Mouse (Mus musculus) limb, embryonic 11.5 days (tissue): Measurements from ENCODE around the gene Pef1. TPM values are rescaled to one million over a fixed set of nuclear protein-coding genes. Genes with fewer than 3 reads are reported as not detected.
A peak's percentile ranks its signal among the peaks of the same experiment; 100 is the strongest.

Experiments
- ATAC-seq: fragments of 200-750 bp; cut with Nextera tagmentation; 2 replicates; pipeline ENCODE4 v1.8.0; 2017; ENCODE audit warnings: low read depth; ENCODE audit not compliant: insufficient number of reproducible peaks, low FRiP score, low TSS enrichment
- DNase-seq: peaks from one replicate; pipeline ENCODE4 v3.0.0-alpha.2; 2015; ENCODE audit warnings: low spot score
- H3K27ac ChIP-seq: fragments of 300-500 bp; sonication (generic); replicated peaks from 2 replicates; pipeline ENCODE4 v1.5.1; 2014; ENCODE audit warnings: low read depth, mild to moderate bottlenecking, low read length
- H3K27me3 ChIP-seq: fragments of 300-500 bp; sonication (generic); 2 replicates; pipeline ENCODE4 v1.6.1; 2014; ENCODE audit warnings: mild to moderate bottlenecking, low read length, mixed read lengths; ENCODE audit not compliant: control insufficient read depth, insufficient read depth
- H3K36me3 ChIP-seq: fragments of 300-500 bp; sonication (generic); 2 replicates; pipeline ENCODE4 v1.6.1; 2014; ENCODE audit warnings: mild to moderate bottlenecking, low read length, moderate library complexity, mixed read lengths; ENCODE audit not compliant: control insufficient read depth, insufficient read depth
- H3K4me1 ChIP-seq: fragments of 300-500 bp; sonication (generic); 2 replicates; pipeline ENCODE4 v1.6.1; 2014; ENCODE audit warnings: low read length, mixed read lengths; ENCODE audit not compliant: control insufficient read depth, insufficient read depth
- H3K4me2 ChIP-seq: fragments of 300-500 bp; sonication (generic); 2 replicates; pipeline ENCODE4 v1.6.1; 2014; ENCODE audit warnings: low read depth, mild to moderate bottlenecking, moderate library complexity; ENCODE audit not compliant: severe bottlenecking
- H3K4me3 ChIP-seq: fragments of 300-500 bp; sonication (generic); 2 replicates; pipeline ENCODE4 v1.5.1; 2014; ENCODE audit warnings: low read depth, low read length
- H3K9ac ChIP-seq: fragments of 300-500 bp; sonication (generic); 2 replicates; pipeline ENCODE4 v1.6.1; 2014; ENCODE audit warnings: mild to moderate bottlenecking, low read length
- H3K9me3 ChIP-seq: fragments of 300-500 bp; sonication (generic); 2 replicates; pipeline ENCODE4 v1.6.1; 2016; ENCODE audit warnings: low read length; ENCODE audit not compliant: control insufficient read depth
- WGBS: fragments of 180-500 bp; shearing (Covaris S2); extraction: QIAGEN DNeasy Blood & Tissue Kit; methylation state at CpG from one replicate; pipeline ENCODE4 v1.1.7; 2014; 5-methylcytosine and 5-hydroxymethylcytosine counted together
- polyA plus RNA-seq: library from polyadenylated mRNA; unstranded; fragments of >200 nt; fragmentation: Nextera tagmentation; extraction: Ambion mirVana; gene quantifications from 2 replicates; pipeline ENCODE4 v1.2.1, GENCODE M21; 2014

The Pef1 gene
- polyA plus RNA-seq, 1 experiment from 2014 or later, result 76.5 TPM

GRCm38 (mm10) chr4:130156812-130157371 is 54.5 kb downstream of the Pef1 start:
- no peak overlapping the region for H3K27ac ChIP-seq
- no peaks in the 10 kb centered on the region for H3K36me3 ChIP-seq
- H3K4me3 ChIP-seq, result no peak overlapping the region
- H3K27me3 ChIP-seq, result no peaks in the 10 kb centered on the region
- H3K9ac ChIP-seq, result no peak overlapping the region
- H3K4me1 ChIP-seq, result no peaks in the 10 kb centered on the region
- no peak overlapping the region for H3K4me2 ChIP-seq
- DNase-seq (no peak), ATAC-seq (no peak)
- no peaks in the 10 kb centered on the region for H3K9me3 ChIP-seq
- 78% methylated on average over 12 of the region's 12 CpGs for WGBS

DNA sequence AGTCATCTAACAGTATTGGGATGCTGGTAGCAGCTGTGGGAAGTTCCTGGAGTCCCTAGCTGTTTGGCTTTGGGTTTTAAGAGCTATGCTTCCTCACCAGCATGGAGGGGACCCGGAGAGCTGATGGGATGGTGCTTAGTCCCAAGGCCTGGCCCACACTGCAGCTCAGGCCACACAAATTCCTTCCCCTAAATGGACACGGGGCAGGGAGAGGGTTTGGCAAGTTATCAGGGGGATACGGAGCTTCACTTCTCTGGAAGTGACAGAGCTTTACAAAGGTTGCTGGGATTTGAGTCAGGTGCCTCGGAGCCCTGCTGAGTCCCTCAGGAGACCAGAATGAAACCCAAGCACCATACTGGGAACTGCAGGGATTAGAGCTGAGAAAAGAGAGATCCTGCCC is 59.0 kb downstream of the Pef1 start:
- Histone ChIP-seq H3K4me1 (peaks cover 18% of the 10 kb centered on the region), H3K27me3 (peaks cover 8% of the 10 kb centered on the region; the same call in 1 of the 2 replicates), H3K27ac (no peak overlapping the region), H3K36me3 (no peaks in the 10 kb centered on the region), H3K4me3 (no peak overlapping the region), H3K9me3 (no peaks in the 10 kb centered on the region), H3K4me2 (no peak overlapping the region), H3K9ac (no peak overlapping the region)
- DNase-seq, result no peak
- WGBS, result 47% methylated on average over 4 of the region's 4 CpGs
- no peak for ATAC-seq

DNA sequence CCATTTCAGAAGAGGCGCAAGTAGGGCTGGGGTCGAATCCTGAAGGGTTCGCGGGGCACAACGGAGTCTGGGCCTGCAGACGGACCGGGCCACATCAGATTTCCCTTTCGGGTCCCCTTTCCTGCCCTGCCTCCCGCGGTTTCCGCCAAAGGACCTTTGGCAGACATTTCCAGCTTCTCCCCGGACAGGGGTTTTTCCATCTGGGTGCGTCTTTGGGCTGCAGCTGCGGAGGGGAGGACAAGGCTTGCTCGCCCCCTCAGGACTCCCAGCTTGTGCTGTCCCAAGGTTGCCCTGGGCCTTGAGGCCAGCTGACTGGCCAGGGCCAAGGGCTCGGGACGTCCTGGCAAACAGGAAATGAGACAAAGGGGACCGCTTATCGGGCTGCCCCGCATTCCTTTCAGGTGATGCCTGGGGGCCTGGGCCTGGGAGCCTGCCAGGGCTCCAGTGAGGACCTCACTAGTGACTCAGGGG is 61.1 kb downstream of the Pef1 start:
- Histone ChIP-seq H3K36me3 (no peaks in the 10 kb centered on the region), H3K27ac (no peak overlapping the region), H3K4me3 (no peak overlapping the region; the same call in 1 of the 2 replicates), H3K27me3 (peaks cover 8% of the 10 kb centered on the region; the same call in 1 of the 2 replicates), H3K4me1 (peaks cover 31% of the 10 kb centered on the region), H3K9me3 (no peaks in the 10 kb centered on the region), H3K4me2 (peak overlapping the region; percentile 43), H3K9ac (peak overlapping the region; percentile 52)
- peak; percentile 62 for DNase-seq
- ATAC-seq, result no peak
- WGBS, result 4% methylated on average over 20 of the region's 20 CpGs

- no peak overlapping the region for H3K27ac ChIP-seq
- peaks cover 8% of the 10 kb centered on the region; the same call in 1 of the 2 replicates for H3K27me3 ChIP-seq
- H3K4me3 ChIP-seq, result no peak overlapping the region
- DNase-seq (no peak), ATAC-seq (no peak)
- no peaks in the 10 kb centered on the region for H3K36me3 ChIP-seq
- peaks cover 32% of the 10 kb centered on the region for H3K4me1 ChIP-seq
- H3K9ac ChIP-seq, result no peak overlapping the region
- H3K9me3 ChIP-seq, result no peaks in the 10 kb centered on the region
- H3K4me2 ChIP-seq, result no peak overlapping the region
- WGBS, result 71% methylated on average over 6 of the region's 6 CpGs
These were observed 61.8 kb downstream of the Pef1 start for GRCm38 (mm10) chr4:130164121-130164520.

- Histone ChIP-seq H3K4me3 (no peak overlapping the region), H3K27me3 (peaks cover 8% of the 10 kb centered on the region; the same call in 1 of the 2 replicates), H3K36me3 (no peaks in the 10 kb centered on the region), H3K4me2 (no peak overlapping the region), H3K27ac (no peak overlapping the region), H3K9ac (no peak overlapping the region), H3K4me1 (peaks cover 32% of the 10 kb centered on the region), H3K9me3 (no peaks in the 10 kb centered on the region)
- no peak for ATAC-seq
- WGBS, result 71% methylated on average over 18 of the region's 18 CpGs
- no peak for DNase-seq
These were observed 63.7 kb downstream of the Pef1 start for GRCm38 (mm10) chr4:130166061-130166460.

DNA sequence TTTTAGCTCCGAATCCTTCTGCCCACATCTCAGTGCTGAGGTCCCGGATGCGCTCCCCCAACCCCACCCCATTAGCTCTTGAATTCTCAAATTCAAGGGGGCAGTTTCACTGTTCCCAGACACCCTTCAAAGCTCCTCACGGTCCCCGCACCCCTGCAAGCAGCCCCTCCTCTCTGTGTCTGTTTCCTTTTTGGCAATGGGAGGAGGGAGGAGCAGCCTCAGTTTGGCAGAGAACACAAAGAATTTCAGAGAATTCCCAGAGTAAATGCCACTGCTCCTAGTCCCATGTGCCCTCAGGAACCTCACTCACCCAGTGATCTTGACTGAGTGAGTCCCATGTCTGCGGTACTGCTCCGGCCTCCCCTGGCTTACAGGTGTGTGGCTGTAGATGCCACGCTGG is 64.2 kb downstream of the Pef1 start:
- 79% methylated on average over 8 of the region's 8 CpGs for WGBS
- Histone ChIP-seq H3K27me3 (peaks cover 8% of the 10 kb centered on the region; the same call in 1 of the 2 replicates), H3K4me2 (no peak overlapping the region), H3K36me3 (no peaks in the 10 kb centered on the region), H3K27ac (no peak overlapping the region), H3K9ac (no peak overlapping the region), H3K4me3 (no peak overlapping the region), H3K4me1 (peaks cover 37% of the 10 kb centered on the region), H3K9me3 (no peaks in the 10 kb centered on the region)
- DNase-seq, result no peak
- ATAC-seq, result no peak

- DNase-seq (no peak), ATAC-seq (no peak)
- no peak overlapping the region for H3K9ac ChIP-seq
- no peak overlapping the region for H3K4me3 ChIP-seq
- peak overlapping the region; percentile 28; the same call in 1 of the 2 replicates for H3K4me2 ChIP-seq
- H3K27me3 ChIP-seq, result peaks cover 8% of the 10 kb centered on the region; the same call in 1 of the 2 replicates
- peaks cover 43% of the 10 kb centered on the region for H3K4me1 ChIP-seq
- no peaks in the 10 kb centered on the region for H3K36me3 ChIP-seq
- H3K27ac ChIP-seq, result no peak overlapping the region
- 43% methylated on average over 22 of the region's 22 CpGs for WGBS
- H3K9me3 ChIP-seq, result no peaks in the 10 kb centered on the region
These were observed 65.0 kb downstream of the Pef1 start for GRCm38 (mm10) chr4:130167321-130167720.

DNA sequence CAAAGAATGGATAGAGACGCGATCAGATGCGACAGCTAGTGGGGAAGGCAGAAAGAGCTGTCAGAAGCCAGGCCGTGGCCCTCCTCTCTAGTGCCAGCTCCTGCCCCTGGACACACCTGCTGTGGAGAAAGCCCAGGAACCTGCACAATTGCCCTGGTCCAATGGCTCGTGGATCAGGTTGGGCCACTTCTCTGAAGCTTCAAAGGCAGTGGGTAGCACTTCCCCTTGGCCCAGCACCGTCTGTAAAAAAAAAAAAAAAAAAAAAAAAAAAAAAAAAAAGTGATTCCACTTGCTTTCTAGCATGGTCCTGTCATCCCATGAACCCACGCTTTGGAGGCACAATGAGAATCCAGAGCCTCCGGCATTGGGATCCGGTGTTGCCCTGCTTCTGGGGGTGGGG is 65.5 kb downstream of the Pef1 start:
- Histone ChIP-seq H3K9ac (no peak overlapping the region), H3K4me2 (peak overlapping the region; percentile 28; the same call in 1 of the 2 replicates), H3K27ac (no peak overlapping the region), H3K27me3 (peaks cover 3% of the 10 kb centered on the region; the same call in 1 of the 2 replicates), H3K4me1 (peaks cover 46% of the 10 kb centered on the region), H3K36me3 (no peaks in the 10 kb centered on the region), H3K9me3 (no peaks in the 10 kb centered on the region), H3K4me3 (no peak overlapping the region)
- WGBS, result 49% methylated on average over 9 of the region's 9 CpGs
- ATAC-seq, result no peak
- DNase-seq, result no peak
